Mouse (Mus musculus): Measurements from ENCODE around the gene Treh.

Treh gene

GRCm38 (mm10) chr9:44678288-44678871, 5.3 kb downstream of the Treh start:
- peak; percentile 47 for DNase-seq (ENCODE audit: low read depth, low spot score)

- no peak for DNase-seq (ENCODE audit: low read depth, low spot score)
Measured at GRCm38 (mm10) chr9:44679565-44679964, 6.5 kb downstream of the Treh start.

DNA sequence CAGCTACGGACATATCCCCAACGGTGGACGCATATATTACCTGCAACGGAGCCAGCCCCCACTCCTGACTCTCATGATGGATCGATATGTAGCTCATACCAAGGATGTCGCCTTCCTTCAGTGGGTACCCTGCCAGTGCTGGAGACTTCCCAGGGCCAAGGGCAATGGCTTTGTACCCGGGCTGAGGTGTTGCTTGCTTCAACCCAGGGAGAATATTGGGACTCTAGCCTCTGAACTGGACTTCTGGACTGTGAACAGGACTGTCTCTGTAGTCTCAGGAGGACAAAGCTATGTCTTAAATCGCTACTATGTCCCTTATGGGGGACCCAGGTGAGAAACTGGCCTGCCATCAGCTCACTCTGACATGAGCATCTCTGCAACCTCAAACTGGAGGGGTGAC, 10.0 kb downstream of the Treh start:
- no peak for DNase-seq (ENCODE audit: low read depth, low spot score)

DNA sequence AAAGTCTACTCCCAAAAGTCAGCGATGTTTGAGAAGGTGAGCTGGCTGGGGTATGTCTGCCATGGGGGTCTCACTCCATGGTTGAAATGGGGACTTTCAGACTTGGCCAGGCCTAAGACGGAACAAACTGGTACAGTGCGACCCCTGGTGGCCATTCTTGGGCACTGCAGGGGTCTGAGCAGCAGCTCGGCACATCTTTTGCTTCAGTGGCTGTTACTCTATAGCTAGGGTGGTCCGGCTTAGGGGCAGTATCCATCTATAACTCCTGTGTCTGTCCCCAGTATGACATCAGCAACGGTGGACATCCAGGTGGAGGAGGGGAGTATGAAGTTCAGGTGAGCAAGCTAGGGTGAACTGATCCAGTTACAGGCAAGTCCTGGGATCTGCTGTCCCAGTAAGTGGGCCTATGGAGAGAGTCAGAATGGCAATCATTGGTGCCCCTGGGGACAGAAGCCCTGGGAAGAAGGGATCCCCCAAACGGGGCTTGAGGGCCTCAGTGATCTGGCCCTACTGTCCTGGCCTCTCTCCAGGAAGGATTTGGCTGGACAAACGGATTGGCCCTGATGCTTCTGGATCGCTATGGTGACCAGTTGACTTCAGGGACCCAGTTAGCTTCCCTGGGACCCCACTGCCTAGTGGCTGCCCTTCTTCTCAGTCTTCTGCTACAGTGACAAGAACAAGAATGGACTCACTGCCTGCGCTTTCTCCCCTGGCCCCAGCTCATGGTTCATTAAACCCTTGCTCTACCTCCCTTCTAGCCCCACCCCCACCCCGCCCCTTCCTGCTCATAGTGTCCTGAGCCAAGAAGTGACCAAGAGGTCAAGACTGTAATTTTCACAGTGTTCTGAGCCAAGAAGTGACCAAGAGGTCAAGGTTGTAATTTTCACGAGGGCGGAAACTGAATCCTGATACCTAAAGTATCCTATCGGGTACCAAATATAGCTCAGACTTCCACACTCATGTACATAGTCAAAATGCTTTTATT, 12.6 kb downstream of the Treh start:
- DNase-seq (ENCODE audit: low read depth, low spot score), result peak; percentile 60

DNA sequence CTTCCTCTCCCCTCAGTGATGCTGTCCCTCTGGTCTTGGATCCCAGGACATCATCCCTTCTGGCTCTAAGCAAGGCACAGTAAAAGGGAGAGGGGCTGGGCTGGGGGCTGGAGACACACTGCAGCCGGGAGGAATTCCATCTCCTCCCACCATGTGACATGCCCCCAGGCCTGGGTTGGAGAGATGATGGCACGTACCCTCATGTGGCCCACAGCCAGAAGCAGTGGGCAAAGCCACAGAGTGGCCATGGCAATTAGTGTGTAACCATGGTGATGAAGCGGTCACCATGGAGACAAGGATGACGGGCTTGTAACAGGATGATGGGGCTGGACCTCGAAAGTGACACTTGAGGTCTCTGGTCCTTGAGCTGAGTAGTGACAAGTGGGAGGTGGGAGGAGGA, 13.6 kb downstream of the Treh start:
- no peak for DNase-seq (ENCODE audit: low read depth, low spot score)

DNA sequence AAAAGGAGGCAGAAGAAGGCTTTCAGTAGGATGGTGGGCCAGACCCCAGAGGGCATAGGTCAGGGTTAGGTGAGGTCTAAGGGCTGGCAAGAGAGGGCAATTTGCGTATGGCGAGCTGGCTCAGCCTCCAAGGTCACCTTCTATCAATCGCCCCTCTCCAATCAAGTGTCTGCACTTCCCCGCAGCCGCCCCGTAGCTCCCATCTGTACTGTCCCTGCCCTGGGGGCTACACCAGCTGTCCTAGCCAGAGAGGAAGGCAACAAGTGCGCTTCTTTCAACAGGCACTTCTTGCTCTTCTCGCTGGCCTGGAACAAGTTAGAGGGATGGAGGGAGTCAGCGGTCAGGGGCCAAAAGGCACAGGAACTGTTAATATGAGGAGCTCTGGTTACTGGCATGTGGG, 15.0 kb downstream of the Treh start:
- DNase-seq (ENCODE audit: low read depth, low spot score), result no peak

DNA sequence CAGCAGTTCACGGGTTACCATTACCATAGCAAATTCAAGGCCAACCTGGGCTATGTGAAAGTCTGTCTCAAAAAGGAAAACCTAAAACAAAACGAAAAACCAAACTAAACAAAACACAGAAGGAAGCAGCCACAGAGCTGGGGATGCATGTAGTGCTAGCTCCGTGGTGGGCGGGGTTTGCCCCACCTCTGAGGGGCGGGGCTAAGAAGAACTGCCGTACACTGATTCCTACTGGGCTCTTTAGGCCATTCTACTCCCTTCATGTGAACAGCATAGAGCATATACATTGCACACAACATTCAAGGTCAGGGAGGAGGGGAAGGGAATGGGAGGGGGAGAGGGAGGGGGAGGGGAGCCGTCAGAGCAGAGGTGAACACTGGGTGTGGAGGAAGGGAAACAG, 17.6 kb downstream of the Treh start:
- no peak for DNase-seq (ENCODE audit: low read depth, low spot score)

GRCm38 (mm10) chr9:44691671-44692520, 18.9 kb downstream of the Treh start:
- DNase-seq (ENCODE audit: low read depth, low spot score), result no peak

DNA sequence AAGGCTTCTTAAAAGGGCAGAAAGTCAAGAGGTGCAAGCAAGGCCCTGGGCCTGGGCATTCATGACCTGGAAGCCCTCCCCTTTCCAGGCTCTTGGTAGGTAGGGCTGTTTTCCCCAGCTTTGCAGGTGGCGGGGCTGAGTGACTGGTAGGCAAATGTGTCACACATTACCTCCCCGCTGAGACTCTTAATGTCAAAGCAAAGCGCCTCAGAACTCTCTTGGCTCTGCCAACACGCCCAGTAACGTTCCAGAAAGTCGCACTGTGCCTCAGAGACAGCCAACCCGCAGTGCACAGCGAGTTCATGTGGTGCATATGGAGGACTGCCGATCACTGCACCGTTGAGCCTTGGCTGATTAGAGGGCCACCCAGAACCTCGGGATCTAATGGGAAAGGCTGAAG, 20.0 kb downstream of the Treh start:
- DNase-seq (ENCODE audit: low read depth, low spot score), result peak; percentile 48

DNA sequence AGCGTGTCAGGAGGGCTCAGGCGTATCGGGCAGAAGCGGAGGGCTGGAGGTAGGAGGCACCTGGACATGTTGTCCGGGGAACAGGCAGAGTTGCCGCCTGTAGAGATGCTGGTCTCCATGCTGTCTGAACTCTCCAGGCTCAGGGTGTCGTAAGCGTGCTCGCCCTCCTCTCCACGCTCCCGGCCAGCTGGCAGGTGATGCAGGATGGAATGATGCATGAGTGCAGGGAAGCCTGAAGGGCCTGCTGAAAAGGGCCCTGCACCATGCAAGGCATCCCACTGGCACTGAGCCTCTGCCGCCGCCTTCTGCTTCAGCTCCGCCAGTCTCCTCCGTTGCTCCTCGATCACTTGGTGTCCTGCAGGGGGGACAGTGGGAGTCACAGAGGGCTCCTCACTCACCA, 24.8 kb downstream of the Treh start:
- no peak for DNase-seq (ENCODE audit: low read depth, low spot score)

DNA sequence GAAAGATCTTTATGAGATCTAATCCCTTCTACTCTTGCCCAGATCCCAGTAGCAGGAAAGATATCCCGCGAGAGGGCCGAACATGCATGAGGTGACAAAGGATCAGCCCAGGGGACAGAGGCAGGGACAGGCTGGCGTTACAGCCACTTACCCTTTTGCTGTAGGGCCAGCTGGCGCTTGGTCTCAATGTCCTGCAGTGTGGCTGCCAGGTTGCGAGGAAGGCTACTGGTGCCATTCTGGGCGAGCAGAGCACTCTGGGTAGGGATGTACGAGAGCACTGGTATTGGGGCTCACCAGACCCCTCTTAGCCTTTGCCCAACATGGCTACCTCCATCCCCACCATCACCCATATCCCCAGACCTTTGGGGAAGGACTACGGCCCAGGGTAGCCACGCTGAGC, 26.2 kb downstream of the Treh start:
- no peak for DNase-seq (ENCODE audit: low read depth, low spot score)

GRCm38 (mm10) chr9:44699730-44700129, 26.7 kb downstream of the Treh start:
- DNase-seq (ENCODE audit: low read depth, low spot score), result no peak

- DNase-seq (ENCODE audit: low read depth, low spot score), result no peak
Measured at GRCm38 (mm10) chr9:44707749-44708428, 34.9 kb downstream of the Treh start.

DNA sequence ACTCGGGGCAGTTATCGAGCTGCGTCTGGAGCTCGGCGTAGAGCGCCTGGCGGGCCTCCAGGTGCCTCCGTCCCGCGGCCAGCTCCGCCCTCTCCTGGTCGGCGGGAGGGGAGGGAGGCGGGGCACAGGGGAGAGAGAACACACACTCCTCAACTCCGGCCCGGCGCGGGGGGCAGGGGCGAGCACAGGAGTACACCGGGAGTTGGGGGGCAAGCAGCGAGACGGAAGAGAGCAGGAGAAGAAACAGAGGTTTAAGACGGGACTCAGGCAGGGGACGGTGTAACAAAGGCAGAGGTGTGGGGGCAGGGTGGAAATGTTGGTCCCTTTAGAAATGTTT, 35.4 kb downstream of the Treh start:
- DNase-seq (ENCODE audit: low read depth, low spot score), result peak; percentile 58

DNA sequence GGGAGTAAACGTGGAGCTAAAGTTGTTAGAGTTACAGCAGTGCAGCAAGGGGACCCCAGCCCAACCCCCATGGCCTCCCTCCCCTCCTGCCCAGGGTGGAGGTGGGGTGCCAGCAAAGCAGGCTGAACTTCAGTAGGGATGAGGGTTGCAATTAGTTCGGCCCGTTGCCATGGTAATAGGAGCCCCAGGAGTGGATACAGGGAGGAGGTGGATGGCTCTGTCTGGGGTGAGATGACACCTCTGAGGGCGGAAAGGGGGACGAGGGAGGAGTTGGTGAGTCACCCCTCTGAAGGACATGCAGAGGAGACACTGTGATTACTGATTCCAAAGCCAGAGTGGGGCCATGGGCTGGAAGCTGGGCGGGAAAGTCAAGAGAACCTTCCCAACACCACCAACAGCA, 35.9 kb downstream of the Treh start:
- peak; percentile 48 for DNase-seq (ENCODE audit: low read depth, low spot score)

DNA sequence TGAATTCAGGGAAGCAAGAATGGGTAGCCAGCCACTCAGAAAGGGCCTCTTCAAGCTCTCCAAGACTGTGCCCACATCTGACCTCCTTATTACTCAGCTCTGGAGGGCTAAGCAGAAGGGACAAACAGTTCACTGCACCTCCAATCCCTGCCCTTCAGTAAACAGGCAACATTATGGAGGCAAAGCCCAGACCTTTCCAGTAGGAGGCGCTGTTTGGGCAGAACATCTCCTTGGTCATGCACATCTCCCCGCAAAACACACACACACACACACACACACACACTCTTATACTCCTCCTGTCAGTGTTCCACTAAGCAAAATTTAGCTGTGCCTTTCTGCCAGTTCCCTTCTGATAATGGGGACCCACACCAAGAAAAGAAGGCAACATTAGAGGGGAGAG, 36.6 kb downstream of the Treh start:
- DNase-seq (ENCODE audit: low read depth, low spot score), result peak; percentile 64

DNA sequence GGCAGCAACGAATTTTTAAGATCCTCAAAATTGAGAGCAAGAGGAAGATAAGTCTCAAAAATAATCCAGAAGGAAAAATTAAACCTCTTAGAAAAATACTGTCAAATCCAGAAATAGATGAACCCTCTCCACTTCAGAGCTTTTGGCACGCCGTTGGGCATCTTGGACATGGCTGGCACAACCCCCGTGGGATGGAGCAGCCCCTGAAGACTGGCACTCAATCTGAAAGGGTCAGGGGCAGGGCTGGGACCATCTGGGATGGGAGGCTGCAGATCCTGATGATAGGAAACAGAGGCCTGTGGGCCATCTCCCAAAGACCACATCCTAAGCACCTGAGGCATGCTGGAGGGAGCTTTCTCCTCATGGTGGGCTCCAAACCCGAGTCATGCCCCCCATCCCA, 37.2 kb downstream of the Treh start:
- no peak for DNase-seq (ENCODE audit: low read depth, low spot score)

DNA sequence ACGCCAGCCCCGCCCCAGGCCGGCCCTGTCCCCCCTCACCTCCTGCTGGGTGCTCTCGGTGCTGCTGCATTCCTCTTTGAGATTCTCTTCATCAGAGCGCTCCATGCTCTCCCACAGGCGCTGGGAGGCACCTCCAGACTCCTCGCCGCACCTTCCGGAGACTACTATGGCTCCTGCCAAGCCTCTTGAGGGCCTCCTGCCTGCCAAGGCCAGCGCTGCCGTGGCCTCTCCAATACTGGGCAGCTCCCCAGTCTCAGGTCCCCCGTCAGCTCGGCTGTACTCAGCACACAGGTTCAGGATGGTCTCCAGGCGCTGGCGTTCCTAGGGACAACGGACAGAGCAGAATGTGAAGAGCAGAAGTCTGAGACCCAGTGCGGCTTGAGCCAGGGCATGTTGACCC, 38.6 kb downstream of the Treh start:
- no peak for DNase-seq (ENCODE audit: low read depth, low spot score)

- no peak for DNase-seq (ENCODE audit: low read depth, low spot score)
Measured at GRCm38 (mm10) chr9:44713080-44713479, 40.0 kb downstream of the Treh start.

DNA sequence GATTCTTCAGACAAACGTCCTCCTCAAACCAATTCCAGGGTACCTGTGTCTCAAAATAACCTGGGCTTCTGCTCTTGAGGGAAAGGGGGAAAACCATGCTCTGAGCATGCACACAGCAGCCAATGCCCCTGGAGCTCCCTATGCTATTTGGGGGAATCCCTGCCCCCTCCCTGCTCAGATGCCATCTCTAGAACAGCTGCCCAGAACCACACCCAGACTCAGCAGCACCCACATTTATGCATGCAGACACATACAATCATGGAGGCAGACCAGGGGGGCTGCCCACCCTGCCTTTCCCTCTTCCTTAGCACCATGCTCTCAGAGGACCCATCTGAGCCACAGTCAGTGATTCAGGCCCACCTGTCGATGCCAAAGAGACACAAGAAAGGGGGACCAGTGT, 40.5 kb downstream of the Treh start:
- DNase-seq (ENCODE audit: low read depth, low spot score), result no peak

DNA sequence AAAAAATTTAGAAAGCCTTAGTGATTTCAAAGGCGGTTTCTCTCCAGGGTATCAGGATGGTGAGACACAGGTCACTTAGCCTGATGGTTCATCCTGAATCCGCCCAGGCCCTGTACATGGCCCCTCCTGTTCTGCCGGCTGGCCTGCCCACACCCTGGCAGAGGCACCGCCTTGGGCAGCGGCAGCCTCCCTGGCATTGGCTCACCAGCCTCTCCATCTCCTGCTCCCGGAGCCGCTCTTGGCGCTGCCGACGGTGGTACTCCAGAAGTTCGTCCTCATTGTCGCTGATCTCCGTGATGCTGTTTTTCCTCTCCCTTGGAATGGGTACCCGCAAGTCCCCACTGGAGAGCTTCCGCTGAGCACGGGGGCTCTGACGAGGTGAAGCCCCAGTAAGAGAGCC, 42.1 kb downstream of the Treh start:
- no peak for DNase-seq (ENCODE audit: low read depth, low spot score)
